Mouse (Mus musculus): ENCODE measurements around the gene Hadh. TPM values are rescaled to one million over a fixed set of nuclear protein-coding genes. Genes with fewer than 3 reads are reported as not detected.

Gene Hadh
- total RNA-seq, 2 experiments from 2014 or later = 21.5 to 23.5 TPM

- DNase-seq (ENCODE audit: low spot score in 2 of 2) = no peak
Observed at GRCm38 (mm10) chr3:131272374-131273100, 636 bp upstream of the Hadh start.

- DNase-seq (ENCODE audit: low spot score in 2 of 2) = no peak
Observed at GRCm38 (mm10) chr3:131271157-131271556, 744 bp downstream of the Hadh start.

- DNase-seq (ENCODE audit: low spot score in 2 of 2) = no peak
Observed at GRCm38 (mm10) chr3:131270381-131270780, 1.5 kb downstream of the Hadh start.

GRCm38 (mm10) chr3:131266366-131267050 lies 5.4 kb downstream of the Hadh start:
- DNase-seq (ENCODE audit: low spot score in 2 of 2) = no peak

GRCm38 (mm10) chr3:131265516-131265915 lies 6.4 kb downstream of the Hadh start:
- no peak for DNase-seq (ENCODE audit: low spot score in 2 of 2)

GRCm38 (mm10) chr3:131263766-131264486 lies 8.0 kb downstream of the Hadh start:
- no peak for DNase-seq (ENCODE audit: low spot score in 2 of 2)

GRCm38 (mm10) chr3:131260418-131260817 lies 11.5 kb downstream of the Hadh start:
- DNase-seq (ENCODE audit: low spot score in 2 of 2) = no peak

GRCm38 (mm10) chr3:131259392-131259965 lies 12.4 kb downstream of the Hadh start:
- DNase-seq (ENCODE audit: low spot score in 2 of 2) = no peak

- DNase-seq (ENCODE audit: low spot score in 2 of 2) = no peak
Observed at GRCm38 (mm10) chr3:131258921-131259320, 13.0 kb downstream of the Hadh start.

GRCm38 (mm10) chr3:131255399-131255981 lies 16.4 kb downstream of the Hadh start:
- DNase-seq (ENCODE audit: low spot score in 2 of 2) = no peak

- no peak for DNase-seq (ENCODE audit: low spot score in 2 of 2)
Observed at GRCm38 (mm10) chr3:131254991-131255390, 16.9 kb downstream of the Hadh start.

- no peak for DNase-seq (ENCODE audit: low spot score in 2 of 2)
Observed at GRCm38 (mm10) chr3:131251601-131252000, 20.3 kb downstream of the Hadh start.

GRCm38 (mm10) chr3:131250978-131251377 lies 20.9 kb downstream of the Hadh start:
- no peak for DNase-seq (ENCODE audit: low spot score in 2 of 2)

- DNase-seq (ENCODE audit: low spot score in 2 of 2) = no peak
Observed at GRCm38 (mm10) chr3:131250283-131250682, 21.6 kb downstream of the Hadh start.

GRCm38 (mm10) chr3:131248444-131248843 lies 23.5 kb downstream of the Hadh start:
- no peak for DNase-seq (ENCODE audit: low spot score in 2 of 2)

- DNase-seq (ENCODE audit: low spot score in 2 of 2) = no peak
Observed at GRCm38 (mm10) chr3:131247851-131248250, 24.1 kb downstream of the Hadh start.

GRCm38 (mm10) chr3:131247447-131247846 lies 24.5 kb downstream of the Hadh start:
- no peak for DNase-seq (ENCODE audit: low spot score in 2 of 2)

GRCm38 (mm10) chr3:131246579-131247046 lies 25.3 kb downstream of the Hadh start:
- DNase-seq (ENCODE audit: low spot score in 2 of 2) = no peak

- DNase-seq (ENCODE audit: low spot score in 2 of 2) = peak; percentile 36 to 79
Observed at GRCm38 (mm10) chr3:131245766-131246578, 25.9 kb downstream of the Hadh start.
